Mouse (Mus musculus): ENCODE data around the gene Tbx5.

GRCm38 (mm10) chr5:119827341-119827740 lies 5.1 kb upstream of the Tbx5 start:
- TF ChIP-seq CTCF (conservative IDR thresholded peaks at IDR 0.05; ENCODE audit: insufficient read depth, insufficient read length, low read depth, low read length) (no peak), POLR2A (IDR thresholded peaks at IDR 0.05; ENCODE audit: low read depth, low read length) (no peak)

Measured in kidney, adult 2 months (tissue).